Mouse (Mus musculus) limb, embryonic 14.5 days (tissue): Measurements from ENCODE around the gene Cbx5. TPM values are rescaled to one million over a fixed set of nuclear protein-coding genes. Genes with fewer than 3 reads are reported as not detected.
A peak's percentile ranks its signal among the peaks of the same experiment; 100 is the strongest.

ENCODE experiments used
- ATAC-seq: fragments of 200-750 bp; cut with Nextera tagmentation; 2 replicates; pipeline ENCODE4 v1.8.0; 2017; ENCODE audit warnings: low read depth, moderate number of reproducible peaks, moderate TSS enrichment; ENCODE audit not compliant: low FRiP score
- DNase-seq: peaks from one replicate; pipeline ENCODE4 v3.0.0-alpha.2; 2015; ENCODE audit warnings: low spot score
- H3K27ac ChIP-seq: fragments of 300-500 bp; sonication (generic); replicated peaks from 2 replicates; pipeline ENCODE4 v1.5.1; 2014; ENCODE audit warnings: low read depth, mild to moderate bottlenecking, low read length, moderate library complexity, mixed read lengths
- H3K27me3 ChIP-seq: fragments of 300-500 bp; sonication (generic); 2 replicates; pipeline ENCODE4 v1.6.1; 2014; ENCODE audit warnings: low read length, mixed read lengths; ENCODE audit not compliant: control insufficient read depth, insufficient read depth
- H3K36me3 ChIP-seq: fragments of 300-500 bp; sonication (generic); 2 replicates; pipeline ENCODE4 v1.6.1; 2014; ENCODE audit warnings: mild to moderate bottlenecking, low read length, moderate library complexity, mixed read lengths; ENCODE audit not compliant: control insufficient read depth, insufficient read depth
- H3K4me1 ChIP-seq: fragments of 300-500 bp; sonication (generic); 2 replicates; pipeline ENCODE4 v1.6.1; 2014; ENCODE audit warnings: antibody characterized with exemption, low read length, mixed read lengths; ENCODE audit not compliant: control insufficient read depth, insufficient read depth
- H3K4me2 ChIP-seq: fragments of 300-500 bp; sonication (generic); replicated peaks from 2 replicates; pipeline ENCODE4 v1.6.1; 2014; ENCODE audit warnings: low read depth, mild to moderate bottlenecking, low read length, moderate library complexity; ENCODE audit not compliant: severe bottlenecking
- H3K4me3 ChIP-seq: fragments of 300-500 bp; sonication (generic); replicated peaks from 2 replicates; pipeline ENCODE4 v1.5.1; 2014; ENCODE audit warnings: low read length
- H3K9ac ChIP-seq: fragments of 300-500 bp; sonication (generic); 2 replicates; pipeline ENCODE4 v1.6.1; 2014; ENCODE audit warnings: mild to moderate bottlenecking, low read depth, low read length, moderate library complexity; ENCODE audit not compliant: severe bottlenecking
- H3K9me3 ChIP-seq: fragments of 300-500 bp; sonication (generic); 2 replicates; pipeline ENCODE4 v1.6.1; 2016; ENCODE audit warnings: low read length; ENCODE audit not compliant: control insufficient read depth
- POLR2A ChIP-seq: fragments of 200-500 bp; IDR thresholded peaks from 2 replicates; pipeline ENCODE4 v1.8.0; 2012; ENCODE audit warnings: inconsistent platforms, mild to moderate bottlenecking, moderate library complexity, borderline replicate concordance; ENCODE audit not compliant: insufficient read depth, insufficient read length; ENCODE audit errors: extremely low read depth
- WGBS: fragments of 180-500 bp; shearing (Covaris S2); extraction: QIAGEN DNeasy Blood & Tissue Kit; methylation state at CpG from one replicate; pipeline ENCODE4 v1.1.7; 2014; 5-methylcytosine and 5-hydroxymethylcytosine counted together
- polyA plus RNA-seq, 2 experiments: library from polyadenylated mRNA; depleted of rRNA in 1 of 2; stranded (reverse) in 1 of 2; unstranded in 1 of 2; fragments of >200 nt; fragmentation: Nextera tagmentation in 1 of 2; extraction: Ambion mirVana in 1 of 2; gene quantifications; 2 replicates each; pipeline versions ENCODE4 v1.2.1 to v1.2.3; 2012 to 2014

Gene Cbx5
- polyA plus RNA-seq, 2 experiments: 78.3 to 122 TPM

GRCm38 (mm10) chr15:103178767-103179166 lies 60.8 kb downstream of the Cbx5 start:
- Histone ChIP-seq H3K4me1 (peaks cover 14% of the 10 kb centered on the region), H3K27ac (no peak overlapping the region), H3K4me3 (no peak overlapping the region), H3K9ac (no peak overlapping the region), H3K9me3 (no peaks in the 10 kb centered on the region), H3K27me3 (peaks cover 50% of the 10 kb centered on the region), H3K36me3 (no peaks in the 10 kb centered on the region), H3K4me2 (no peak overlapping the region)
- no peak for TF ChIP-seq POLR2A
- DNase-seq: no peak
- no peak for ATAC-seq
- 45% methylated on average over 1 of the region's 1 CpGs for WGBS

GRCm38 (mm10) chr15:103178137-103178536 lies 61.5 kb downstream of the Cbx5 start:
- no peak overlapping the region for H3K9ac ChIP-seq
- DNase-seq: no peak
- H3K27me3 ChIP-seq: peaks cover 56% of the 10 kb centered on the region
- 0 out of 2 replicates have a peak overlapping the region, but pooled peaks have one; percentile 7 for H3K4me2 ChIP-seq
- no peaks in the 10 kb centered on the region for H3K9me3 ChIP-seq
- H3K27ac ChIP-seq: no peak overlapping the region
- no peak for ATAC-seq
- peaks cover 14% of the 10 kb centered on the region for H3K4me1 ChIP-seq
- no peaks in the 10 kb centered on the region for H3K36me3 ChIP-seq
- WGBS: 8% methylated on average over 12 of the region's 12 CpGs
- no peak for TF ChIP-seq POLR2A
- no peak overlapping the region for H3K4me3 ChIP-seq

- Histone ChIP-seq H3K27ac (no peak overlapping the region), H3K9me3 (no peaks in the 10 kb centered on the region), H3K4me1 (peaks cover 11% of the 10 kb centered on the region), H3K9ac (no peak overlapping the region), H3K36me3 (no peaks in the 10 kb centered on the region), H3K4me2 (0 out of 2 replicates have a peak overlapping the region, but pooled peaks have one; percentile 7), H3K4me3 (no peak overlapping the region), H3K27me3 (peaks cover 61% of the 10 kb centered on the region)
- no peak for TF ChIP-seq POLR2A
- WGBS: under 1% methylated on average over 12 of the region's 12 CpGs
- DNase-seq: no peak
- ATAC-seq: no peak
Measured at GRCm38 (mm10) chr15:103177611-103178041, 62.0 kb downstream of the Cbx5 start.

GRCm38 (mm10) chr15:103176874-103177421 lies 62.7 kb downstream of the Cbx5 start:
- WGBS: under 1% methylated on average over 18 of the region's 18 CpGs
- no peak overlapping the region for H3K4me3 ChIP-seq

GRCm38 (mm10) chr15:103173251-103173650 lies 66.4 kb downstream of the Cbx5 start:
- no peak for TF ChIP-seq POLR2A

More at GRCm38 (mm10) chr15:103176874-103177421, 62.7 kb downstream of the Cbx5 start:
- Histone ChIP-seq H3K27ac (no peak overlapping the region), H3K4me2 (no peak overlapping the region), H3K36me3 (no peaks in the 10 kb centered on the region), H3K9ac (no peak overlapping the region), H3K27me3 (peaks cover 68% of the 10 kb centered on the region), H3K9me3 (no peaks in the 10 kb centered on the region), H3K4me1 (peaks cover 9% of the 10 kb centered on the region)
- peak; percentile 82 for DNase-seq
- ATAC-seq: peak; percentile 54
- no peak for TF ChIP-seq POLR2A

More at GRCm38 (mm10) chr15:103173251-103173650, 66.4 kb downstream of the Cbx5 start:
- Histone ChIP-seq H3K27ac (no peak overlapping the region), H3K4me1 (peaks cover 21% of the 10 kb centered on the region), H3K27me3 (peaks cover 94% of the 10 kb centered on the region), H3K4me3 (no peak overlapping the region), H3K4me2 (no peak overlapping the region), H3K9me3 (no peaks in the 10 kb centered on the region), H3K9ac (no peak overlapping the region), H3K36me3 (no peaks in the 10 kb centered on the region)
- DNase-seq: no peak
- no peak for ATAC-seq
- WGBS: 86% methylated on average over 5 of the region's 5 CpGs
